Mouse (Mus musculus) small intestine, adult 2 months (tissue): ENCODE results near the gene Adgrl1.

Experiments
- CTCF ChIP-seq: fragments of 200-500 bp; IDR thresholded peaks from 2 replicates; pipeline ENCODE4 v1.5.1; 2012; ENCODE audit warnings: low read depth, mild to moderate bottlenecking, control low read depth, inconsistent platforms, low read length, moderate library complexity, mixed read lengths; ENCODE audit not compliant: insufficient replicate concordance, insufficient read length; ENCODE audit errors: extremely low read depth
- POLR2A ChIP-seq: fragments of 200-500 bp; IDR thresholded peaks from 2 replicates; pipeline ENCODE4 v1.6.1; 2012; ENCODE audit warnings: low read depth, mild to moderate bottlenecking, control low read depth, inconsistent platforms, low read length, moderate library complexity

- no peak for TF ChIP-seq CTCF
- TF ChIP-seq POLR2A = no peak
These were observed 77.0 kb downstream of the Adgrl1 start for GRCm38 (mm10) chr8:83976779-83977350.
